Mouse (Mus musculus) neural tube, embryonic 13.5 days (tissue): ENCODE results near the gene Il23r. TPM values are rescaled to one million over a fixed set of nuclear protein-coding genes. Genes with fewer than 3 reads are reported as not detected.
"Not testable (repeated sequence)": the region's sequence is repeated elsewhere in the genome, so short reads cannot be mapped to it uniquely, and the experiment has no call there.

Experiments
- ATAC-seq: fragments of 200-750 bp; cut with Nextera tagmentation; 2 replicates; pipeline ENCODE4 v1.8.0; 2017; ENCODE audit warnings: low read depth, mild to moderate bottlenecking, moderate TSS enrichment, moderate library complexity
- H3K27ac ChIP-seq: fragments of 300-500 bp; sonication (generic); replicated peaks from 2 replicates; pipeline ENCODE4 v1.5.1; 2015; ENCODE audit warnings: moderate library complexity, mild to moderate bottlenecking, inconsistent platforms
- H3K27me3 ChIP-seq: fragments of 300-500 bp; sonication (generic); 2 replicates; pipeline ENCODE4 v1.6.1; 2015; ENCODE audit warnings: mild to moderate bottlenecking, inconsistent platforms
- H3K36me3 ChIP-seq: fragments of 300-500 bp; sonication (generic); 2 replicates; pipeline ENCODE4 v1.6.1; 2015; ENCODE audit warnings: mild to moderate bottlenecking, inconsistent platforms
- H3K4me1 ChIP-seq: fragments of 300-500 bp; sonication (generic); replicated peaks from 2 replicates; pipeline ENCODE4 v1.6.1; 2015; ENCODE audit warnings: inconsistent platforms
- H3K4me2 ChIP-seq: fragments of 300-500 bp; sonication (generic); 2 replicates; pipeline ENCODE4 v1.6.1; 2015; ENCODE audit warnings: inconsistent platforms, mild to moderate bottlenecking, moderate library complexity
- H3K4me3 ChIP-seq: fragments of 300-500 bp; sonication (generic); 2 replicates; pipeline ENCODE4 v1.5.1; 2015; ENCODE audit warnings: mild to moderate bottlenecking, inconsistent platforms
- H3K9ac ChIP-seq: fragments of 300-500 bp; sonication (generic); 2 replicates; pipeline ENCODE4 v1.6.1; 2015; ENCODE audit warnings: moderate library complexity, mild to moderate bottlenecking, inconsistent platforms
- H3K9me3 ChIP-seq: fragments of 300-500 bp; sonication (generic); 2 replicates; pipeline ENCODE4 v1.6.1; 2016; ENCODE audit warnings: inconsistent platforms
- WGBS: fragments of 180-500 bp; shearing (Covaris S2); methylation state at CpG from one replicate; pipeline ENCODE4 v1.1.7; 2015; 5-methylcytosine and 5-hydroxymethylcytosine counted together
- polyA plus RNA-seq: library from polyadenylated mRNA; unstranded; fragments of >200 nt; fragmentation: Nextera tagmentation; extraction: Ambion mirVana; gene quantifications from 2 replicates; pipeline ENCODE4 v1.2.1, GENCODE M21; 2015

The Il23r gene
- polyA plus RNA-seq = not detected in 2 replicates

DNA sequence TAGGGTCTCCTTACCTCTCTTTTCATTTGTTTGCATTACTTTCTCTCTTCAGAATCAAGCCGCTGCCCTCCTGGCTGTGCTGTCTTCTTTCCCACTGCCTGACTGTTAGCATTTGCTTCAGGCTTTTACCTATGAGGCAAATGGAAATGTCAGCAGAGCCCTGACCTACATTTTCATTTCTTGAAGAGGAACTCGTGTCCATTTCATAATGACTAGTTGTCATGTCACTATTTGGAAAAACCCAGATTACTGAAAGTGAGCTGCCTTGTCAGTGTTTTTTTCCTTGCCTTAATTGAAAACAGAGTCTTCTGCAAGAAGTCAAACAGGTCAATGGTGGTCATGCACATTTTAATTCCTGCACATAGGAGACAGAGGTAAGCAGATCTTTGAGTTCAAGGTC is at the start of gene Il23r:
Gene Il23r, minus strand, starts transcription at position 101 of the 400 bp plus-strand sequence.
- ATAC-seq = no peak
- Histone ChIP-seq H3K4me1 (no peaks in the 10 kb centered on the region), H3K4me3 (no peak within 1 kb of the TSS), H3K27me3 (no peaks in the 10 kb centered on the region), H3K9ac (no peak within 1 kb of the TSS), H3K9me3 (no peaks in the 10 kb centered on the region), H3K4me2 (no peak within 1 kb of the TSS), H3K36me3 (no peaks in the 10 kb centered on the region), H3K27ac (no peak within 1 kb of the TSS)
- WGBS = 76% methylated on average over 2 of the region's 2 CpGs

DNA sequence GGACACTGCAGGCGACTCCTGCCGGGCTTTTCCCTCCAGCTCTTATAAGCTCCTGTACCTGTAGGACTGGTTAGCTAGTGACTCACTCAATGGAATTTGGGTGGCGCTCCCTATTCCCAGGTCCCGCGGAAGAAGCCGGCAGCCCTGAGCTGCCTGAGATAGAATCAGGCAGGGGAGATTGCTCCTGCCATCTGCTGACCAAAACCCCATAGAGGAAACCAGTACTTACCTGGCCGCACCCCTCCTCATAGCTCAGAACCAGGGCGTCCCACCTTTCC is 44.1 kb upstream of the Il23r start, which contains the start of gene Tacstd2:
Gene Tacstd2, minus strand, starts transcription at position 20 of the 278 bp plus-strand sequence.
- 5% methylated on average over 8 of the region's 8 CpGs for WGBS
- peaks cover 75% of the 10 kb centered on the region for H3K27me3 ChIP-seq
- 0 out of 2 replicates have a peak, but pooled peaks have one; percentile 18 for ATAC-seq

DNA sequence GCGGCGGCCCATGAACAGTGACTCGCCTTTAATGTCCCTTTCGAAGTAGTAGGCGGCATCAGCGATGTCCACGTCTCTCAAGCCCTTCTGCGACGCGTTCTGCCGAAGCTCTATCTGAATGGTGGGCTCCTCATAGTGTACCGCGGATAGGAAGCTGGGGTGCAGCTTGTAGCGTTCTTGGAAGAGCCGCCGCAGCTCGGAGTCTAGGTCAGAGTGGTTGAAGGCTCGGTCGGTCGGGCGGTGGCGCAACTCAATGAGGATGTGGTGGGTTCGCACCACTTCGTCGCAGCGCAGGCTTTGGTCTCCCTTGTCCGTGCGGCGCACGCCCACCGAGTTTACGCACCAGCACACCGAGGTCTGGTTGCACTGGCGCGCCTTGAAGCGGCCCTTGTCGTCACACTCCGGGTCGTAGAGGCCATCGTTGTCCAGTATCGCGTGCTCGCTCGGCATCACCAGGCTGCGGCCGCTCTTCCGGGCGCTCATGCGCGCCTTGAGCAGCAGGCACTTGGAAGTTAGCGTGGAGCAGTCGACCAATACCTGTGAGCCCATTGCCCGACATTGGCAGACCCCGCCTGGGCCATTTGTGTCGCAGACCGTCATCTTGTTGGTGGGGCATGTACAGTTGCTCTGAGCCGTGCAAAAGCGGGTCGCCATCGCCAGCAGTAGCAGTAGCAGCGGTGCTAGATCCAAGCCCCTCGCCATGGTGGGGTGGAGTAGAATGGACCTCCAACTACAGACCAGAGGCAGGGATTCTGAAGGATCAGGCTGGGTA is 43.5 kb upstream of the Il23r start:
- under 1% methylated on average over 62 of the region's 62 CpGs for WGBS
- H3K27ac ChIP-seq = no peak overlapping the region
- ATAC-seq = peak; percentile 83
- H3K36me3 ChIP-seq = no peaks in the 10 kb centered on the region
- peak overlapping the region; percentile 44 for H3K4me3 ChIP-seq
- no peaks in the 10 kb centered on the region for H3K9me3 ChIP-seq
- peak overlapping the region; percentile 70 for H3K4me2 ChIP-seq
- H3K9ac ChIP-seq = peak overlapping the region; percentile 52
- peaks cover 80% of the 10 kb centered on the region for H3K27me3 ChIP-seq
- peaks cover 25% of the 10 kb centered on the region for H3K4me1 ChIP-seq

More for the DNA sequence above, 44.1 kb upstream of the Il23r start, which contains the start of gene Tacstd2:
- no peaks in the 10 kb centered on the region for H3K36me3 ChIP-seq
- peak within 1 kb of the TSS; percentile 52 for H3K9ac ChIP-seq
- H3K4me1 ChIP-seq = peaks cover 25% of the 10 kb centered on the region
- H3K4me2 ChIP-seq = peak within 1 kb of the TSS; percentile 70
- no peaks in the 10 kb centered on the region for H3K9me3 ChIP-seq
- H3K4me3 ChIP-seq = peak within 1 kb of the TSS; percentile 44
- H3K27ac ChIP-seq = no peak within 1 kb of the TSS

DNA sequence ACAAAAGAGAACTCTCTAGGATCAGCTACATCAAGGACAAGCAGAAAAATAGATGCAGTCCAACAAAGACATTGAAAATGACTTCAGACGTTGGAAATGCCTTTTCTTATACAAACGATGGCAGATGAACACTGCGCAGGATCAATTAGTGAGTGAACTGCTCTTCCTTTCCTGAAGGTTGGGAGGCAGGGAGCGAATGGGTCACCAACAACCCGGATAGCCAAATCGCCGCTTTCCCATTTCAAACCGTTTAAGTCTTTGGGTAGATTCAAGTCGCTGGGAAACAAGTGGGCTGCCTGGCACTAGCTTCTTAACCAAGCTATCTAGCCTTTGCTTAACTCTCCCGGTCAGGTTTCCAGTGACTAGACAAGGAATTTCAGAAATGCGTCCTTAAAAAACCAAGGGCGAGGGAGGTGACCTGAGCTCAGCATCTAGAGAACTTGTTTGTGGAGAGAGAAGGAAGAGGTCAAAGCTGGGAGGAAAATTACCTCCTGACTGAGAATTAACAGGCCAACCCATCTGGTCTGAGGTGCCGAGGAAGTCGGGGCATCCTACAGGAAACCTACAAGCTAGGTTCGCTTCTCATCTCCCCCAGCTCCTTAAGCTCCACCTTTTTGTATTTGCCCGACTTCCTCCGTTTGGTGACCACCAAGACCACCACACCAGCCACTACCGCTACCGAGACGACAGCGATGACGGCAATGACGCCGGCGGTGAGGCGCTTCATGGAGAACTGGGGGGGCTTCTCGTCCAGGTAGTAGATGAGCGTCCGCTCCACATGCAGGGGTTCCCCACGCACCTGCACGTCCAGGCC is 42.7 kb upstream of the Il23r start:
- H3K9ac ChIP-seq = peak overlapping the region; percentile 52
- H3K4me3 ChIP-seq = peak overlapping the region; percentile 44
- peak overlapping the region; percentile 70 for H3K4me2 ChIP-seq
- H3K36me3 ChIP-seq = no peaks in the 10 kb centered on the region
- ATAC-seq = peak; percentile 21; the same call in 1 of the 2 replicates
- H3K4me1 ChIP-seq = peaks cover 25% of the 10 kb centered on the region
- 8% methylated on average over 31 of the region's 31 CpGs for WGBS
- no peak overlapping the region for H3K27ac ChIP-seq
- H3K9me3 ChIP-seq = no peaks in the 10 kb centered on the region
- H3K27me3 ChIP-seq = peaks cover 84% of the 10 kb centered on the region

DNA sequence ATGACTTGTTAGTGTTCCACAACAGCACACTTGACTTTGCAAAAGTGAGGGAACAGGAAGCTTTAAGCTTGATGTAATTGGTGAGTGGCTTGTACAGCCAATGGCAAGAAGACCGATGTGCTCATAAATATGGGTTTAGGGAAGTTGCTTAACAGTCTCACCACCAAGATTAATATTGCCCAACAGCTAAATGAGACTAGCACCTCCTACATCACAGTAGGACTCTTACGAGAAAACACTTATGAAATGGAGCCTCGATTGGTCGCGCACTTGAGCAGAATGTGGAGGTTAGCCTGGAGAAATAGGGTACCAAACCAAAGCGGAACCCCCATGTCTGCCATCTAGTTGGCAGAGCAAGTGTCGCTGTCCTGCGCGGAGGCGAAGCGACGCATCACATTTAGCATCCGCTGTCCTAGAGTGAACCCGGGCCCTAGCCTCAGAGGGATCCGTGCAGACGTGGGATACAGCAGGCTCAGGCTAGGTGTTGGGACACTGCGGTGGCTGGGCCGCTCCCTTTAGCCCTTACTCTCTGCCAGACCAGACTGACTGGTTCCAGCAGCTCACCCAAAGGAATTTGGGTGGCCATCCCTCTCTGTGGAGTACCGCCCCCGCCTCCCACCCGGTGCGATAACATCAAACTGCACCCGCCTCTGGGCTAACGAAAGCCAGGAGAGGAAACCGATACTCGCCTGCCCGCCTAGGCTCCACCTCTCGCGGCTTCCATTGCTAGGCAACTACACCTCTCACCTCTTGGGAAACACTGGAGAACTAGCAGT is 41.2 kb upstream of the Il23r start:
- ATAC-seq = no peak
- peaks cover 25% of the 10 kb centered on the region for H3K4me1 ChIP-seq

DNA sequence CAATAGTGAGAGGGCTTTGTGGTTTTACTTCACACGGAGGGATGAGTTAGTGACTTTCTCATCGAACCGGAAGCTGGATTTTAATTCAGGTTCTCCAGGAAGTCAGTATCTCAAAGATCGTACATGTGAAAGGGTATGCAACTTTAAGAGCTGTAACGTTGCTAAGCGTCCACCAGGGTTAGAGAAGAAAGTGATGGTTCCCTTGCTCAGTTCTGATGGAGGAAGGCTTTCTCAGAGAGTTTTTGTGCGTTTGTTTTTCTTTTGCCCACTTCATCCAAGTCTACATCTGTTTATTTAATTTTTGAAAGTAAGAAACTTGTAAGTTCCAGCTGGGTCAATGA is 40.1 kb upstream of the Il23r start:
- no peaks in the 10 kb centered on the region for H3K36me3 ChIP-seq
- no peak for ATAC-seq
- WGBS = 71% methylated on average over 7 of the region's 7 CpGs

More for the DNA sequence above, 41.2 kb upstream of the Il23r start:
- WGBS = 9% methylated on average over 29 of the region's 29 CpGs
- Histone ChIP-seq H3K27ac (no peak overlapping the region), H3K27me3 (peaks cover 78% of the 10 kb centered on the region), H3K9ac (no peak overlapping the region), H3K4me3 (peak overlapping the region; percentile 23), H3K36me3 (no peaks in the 10 kb centered on the region), H3K9me3 (no peaks in the 10 kb centered on the region), H3K4me2 (peak overlapping the region; percentile 43)

DNA sequence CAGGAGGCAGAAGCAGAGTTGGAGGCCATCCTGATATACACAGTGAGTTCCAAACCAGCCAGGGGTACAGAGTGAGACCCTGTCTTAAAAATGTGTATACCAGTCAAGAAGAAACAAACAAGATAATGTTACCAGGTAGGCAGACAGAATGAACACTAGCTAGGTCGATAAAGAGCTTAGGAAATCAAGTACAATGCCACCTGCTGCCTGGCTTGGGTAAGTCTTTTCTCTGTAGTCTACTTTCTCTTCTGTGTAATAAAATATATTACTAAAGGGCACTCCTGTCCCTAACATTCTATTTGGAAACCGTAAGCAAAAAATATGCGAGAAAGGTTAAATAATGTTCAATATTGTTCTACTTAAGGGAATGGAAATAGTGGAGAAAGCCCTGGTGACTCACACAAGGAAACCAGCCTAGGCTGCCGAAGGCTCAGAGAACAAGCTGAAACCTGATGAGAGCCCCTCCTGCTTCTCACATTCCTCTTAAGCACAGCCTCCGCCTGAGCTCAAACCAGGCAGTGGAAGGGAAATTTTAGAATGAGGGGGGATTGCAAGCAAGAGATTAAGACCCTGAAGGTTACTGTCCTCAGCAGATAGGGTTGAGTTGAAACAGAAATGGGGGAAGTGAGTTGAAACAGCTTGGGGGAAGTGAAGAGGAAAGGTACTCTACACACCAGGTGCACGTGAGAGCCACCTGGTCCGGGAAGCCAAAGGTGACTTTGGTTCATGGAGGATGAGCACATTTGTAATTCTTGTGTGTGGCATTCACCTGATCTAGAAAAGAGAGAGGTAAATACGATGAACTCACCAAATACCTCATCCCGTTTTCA is 39.6 kb upstream of the Il23r start:
- Histone ChIP-seq H3K4me1 (peaks cover 25% of the 10 kb centered on the region), H3K27me3 (peaks cover 64% of the 10 kb centered on the region), H3K9me3 (no peaks in the 10 kb centered on the region), H3K36me3 (no peaks in the 10 kb centered on the region), H3K4me3 (no peak overlapping the region), H3K4me2 (no peak overlapping the region), H3K9ac (no peak overlapping the region), H3K27ac (no peak overlapping the region)
- no peak for ATAC-seq
- 71% methylated on average over 9 of the region's 9 CpGs for WGBS

More for the DNA sequence above, 40.1 kb upstream of the Il23r start:
- Histone ChIP-seq H3K4me3 (no peak overlapping the region), H3K4me1 (peaks cover 25% of the 10 kb centered on the region), H3K27me3 (peaks cover 70% of the 10 kb centered on the region), H3K4me2 (no peak overlapping the region), H3K9ac (no peak overlapping the region), H3K27ac (no peak overlapping the region), H3K9me3 (no peaks in the 10 kb centered on the region)

DNA sequence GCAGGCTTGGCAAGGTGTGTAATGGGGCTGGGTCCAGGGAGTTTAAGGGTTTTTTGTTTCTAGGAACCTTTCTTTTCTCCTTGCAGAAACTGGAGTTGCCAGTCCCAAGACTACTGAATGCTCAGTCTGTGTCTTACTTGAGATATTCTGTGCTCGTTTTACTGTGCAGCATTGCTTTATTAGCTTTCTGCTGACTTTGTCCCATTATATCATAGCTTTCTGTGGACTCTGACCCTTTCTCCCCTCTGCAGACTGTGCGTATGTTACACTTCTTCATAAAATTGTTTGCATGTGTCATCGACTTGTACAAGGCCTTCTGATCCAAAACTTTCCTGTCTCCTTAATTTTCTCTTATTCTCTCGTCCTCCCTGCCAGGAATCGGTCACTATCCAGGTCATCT is 34.7 kb upstream of the Il23r start:
- Histone ChIP-seq H3K9ac (no peak overlapping the region), H3K36me3 (no peaks in the 10 kb centered on the region), H3K9me3 (no peaks in the 10 kb centered on the region), H3K27me3 (peaks cover 16% of the 10 kb centered on the region), H3K4me3 (no peak overlapping the region), H3K4me2 (no peak overlapping the region), H3K4me1 (no peaks in the 10 kb centered on the region), H3K27ac (no peak overlapping the region)
- WGBS = 86% methylated on average over 5 of the region's 5 CpGs
- no peak for ATAC-seq

DNA sequence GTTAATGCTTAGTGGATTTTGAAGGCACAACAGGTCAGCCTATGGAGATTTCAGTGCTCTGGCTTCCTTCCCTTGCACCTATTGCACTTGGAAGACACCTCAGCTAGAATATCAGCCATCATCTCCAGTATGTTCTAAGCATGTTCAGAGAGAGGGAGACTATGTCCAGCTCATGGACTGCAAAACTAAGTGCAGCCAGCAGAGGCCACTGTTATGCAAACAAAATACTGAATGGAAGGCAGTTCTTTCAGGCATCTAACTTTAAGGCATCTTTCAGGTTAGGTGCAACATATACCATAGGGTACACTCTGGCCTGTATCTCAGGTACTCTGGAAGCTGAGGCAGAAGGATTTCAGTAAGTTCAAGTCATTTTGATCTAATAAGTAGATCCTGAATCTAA is 19.1 kb upstream of the Il23r start:
- H3K4me1 ChIP-seq = no peaks in the 10 kb centered on the region
- no peak overlapping the region for H3K9ac ChIP-seq
- H3K27ac ChIP-seq = no peak overlapping the region
- H3K9me3 ChIP-seq = no peaks in the 10 kb centered on the region
- H3K4me2 ChIP-seq = no peak overlapping the region
- no peaks in the 10 kb centered on the region for H3K27me3 ChIP-seq
- H3K36me3 ChIP-seq = no peaks in the 10 kb centered on the region
- no peak for ATAC-seq
- no peak overlapping the region for H3K4me3 ChIP-seq

DNA sequence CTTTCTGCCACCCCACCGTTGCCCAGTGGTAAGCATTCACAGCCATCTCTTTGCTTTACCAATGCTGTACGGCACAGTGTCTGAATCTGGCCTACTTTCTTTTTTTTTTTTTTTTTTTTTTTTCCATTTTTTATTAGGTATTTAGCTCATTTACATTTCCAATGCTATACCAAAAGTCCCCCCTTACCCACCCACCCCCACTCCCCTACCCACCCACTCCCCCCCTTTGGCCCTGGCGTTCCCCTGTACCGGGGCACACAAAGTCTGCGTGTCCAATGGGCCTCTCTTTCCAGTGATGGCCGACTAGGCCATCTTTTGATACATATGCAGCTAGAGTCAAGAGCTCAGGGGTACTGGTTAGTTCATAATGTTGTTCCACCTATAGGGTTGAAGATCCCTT is 10.3 kb upstream of the Il23r start:
- H3K9ac ChIP-seq, H3K27ac ChIP-seq, H3K27me3 ChIP-seq, H3K4me3 ChIP-seq, H3K4me2 ChIP-seq, ATAC-seq, H3K9me3 ChIP-seq, H3K36me3 ChIP-seq, H3K4me1 ChIP-seq: not testable (repeated sequence)
- WGBS = 85% methylated on average over 2 of the region's 6 CpGs

DNA sequence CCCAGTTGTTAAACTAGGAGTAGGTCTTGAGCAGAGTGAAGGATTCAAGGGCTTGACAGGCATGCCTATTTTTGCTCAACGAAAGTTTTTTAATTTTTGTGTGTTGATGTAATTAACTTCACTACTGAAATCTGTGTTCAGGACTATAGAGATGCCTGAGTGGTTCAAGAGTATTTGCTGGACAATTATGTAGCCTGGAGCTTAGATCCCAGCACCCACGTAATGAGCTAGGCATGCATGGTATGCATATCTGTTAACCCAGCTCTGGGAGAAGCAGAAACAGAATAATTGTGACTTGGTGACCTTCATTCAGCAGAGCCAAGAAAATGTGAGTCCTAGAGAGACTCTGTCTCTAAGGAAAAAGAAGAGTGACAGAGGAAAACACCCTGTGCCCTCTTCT is 10.6 kb downstream of the Il23r start:
- Histone ChIP-seq H3K36me3 (no peaks in the 10 kb centered on the region), H3K9ac (no peak overlapping the region), H3K27me3 (no peaks in the 10 kb centered on the region), H3K4me1 (no peaks in the 10 kb centered on the region), H3K4me3 (no peak overlapping the region), H3K27ac (no peak overlapping the region), H3K9me3 (no peaks in the 10 kb centered on the region), H3K4me2 (no peak overlapping the region)
- WGBS = 80% methylated on average over 2 of the region's 2 CpGs
- no peak for ATAC-seq
